Mouse (Mus musculus) right cerebral cortex, postnatal 14 days (tissue): Measurements from ENCODE around the gene Ssh3.

Experiments
- DNase-seq: peaks from one replicate; pipeline ENCODE4 v3.0.0; 2022

The Ssh3 gene

DNA sequence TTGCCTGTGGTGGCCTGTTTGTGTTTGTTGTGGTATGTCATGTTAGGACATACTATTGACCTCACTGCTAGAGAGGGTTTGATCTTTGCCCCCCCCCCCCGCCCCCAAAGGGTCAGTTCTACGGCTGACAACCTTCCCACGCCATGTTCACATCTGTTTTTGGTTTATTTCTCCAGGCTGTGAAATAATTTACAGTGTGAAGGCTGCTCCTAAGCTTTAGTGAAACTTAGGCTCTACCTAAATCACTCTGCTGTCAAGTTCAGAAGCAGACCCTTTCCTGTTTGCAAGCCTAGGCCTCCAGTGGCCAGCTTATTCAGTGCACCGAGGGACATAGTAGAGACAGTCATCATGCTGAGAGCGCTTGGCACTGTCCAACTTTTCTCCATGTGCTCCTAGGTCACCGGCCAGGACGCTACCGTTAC is 28.7 kb downstream of the Ssh3 start:
- no peak for DNase-seq

GRCm38 (mm10) chr19:4234548-4234947 is 34.4 kb downstream of the Ssh3 start:
- no peak for DNase-seq

- no peak for DNase-seq
Measured at GRCm38 (mm10) chr19:4232651-4233050, 36.3 kb downstream of the Ssh3 start.

GRCm38 (mm10) chr19:4232186-4232572 is 36.8 kb downstream of the Ssh3 start:
- DNase-seq, result no peak

- peak; percentile 96 for DNase-seq
Measured at GRCm38 (mm10) chr19:4231253-4232185, 37.5 kb downstream of the Ssh3 start, which contains the start of gene Pold4. Gene Pold4, plus strand, starts transcription at chr19:4231899.

- DNase-seq, result no peak
Measured at GRCm38 (mm10) chr19:4230415-4230814, 38.6 kb downstream of the Ssh3 start.

- DNase-seq, result no peak
Measured at GRCm38 (mm10) chr19:4229451-4230076, 39.4 kb downstream of the Ssh3 start.

- DNase-seq, result no peak
Measured at GRCm38 (mm10) chr19:4228891-4229290, 40.1 kb downstream of the Ssh3 start.

GRCm38 (mm10) chr19:4227894-4228678 is 40.9 kb downstream of the Ssh3 start:
- DNase-seq, result peak; percentile 55

DNA sequence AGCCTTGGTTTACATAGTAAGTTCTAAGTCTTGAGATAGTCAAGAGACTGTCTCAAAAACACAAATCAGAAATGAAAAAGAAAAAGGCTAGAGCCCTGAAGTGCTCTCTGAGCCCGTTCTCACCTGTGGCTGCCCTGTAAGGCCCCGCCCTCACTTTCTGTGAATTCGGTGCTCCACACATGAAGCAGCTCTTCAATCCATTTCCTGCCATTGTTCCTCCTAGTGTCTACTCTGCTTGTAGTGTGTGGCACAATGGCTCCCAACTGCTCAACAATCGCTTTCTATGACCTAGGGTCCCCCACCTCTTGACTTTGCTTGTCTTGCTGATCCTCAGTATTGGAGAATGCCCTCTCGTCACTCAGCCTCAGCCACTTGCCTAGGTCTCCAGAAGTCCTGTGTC is 41.5 kb downstream of the Ssh3 start:
- DNase-seq, result no peak

GRCm38 (mm10) chr19:4226779-4227178 is 42.2 kb downstream of the Ssh3 start:
- DNase-seq, result no peak

DNA sequence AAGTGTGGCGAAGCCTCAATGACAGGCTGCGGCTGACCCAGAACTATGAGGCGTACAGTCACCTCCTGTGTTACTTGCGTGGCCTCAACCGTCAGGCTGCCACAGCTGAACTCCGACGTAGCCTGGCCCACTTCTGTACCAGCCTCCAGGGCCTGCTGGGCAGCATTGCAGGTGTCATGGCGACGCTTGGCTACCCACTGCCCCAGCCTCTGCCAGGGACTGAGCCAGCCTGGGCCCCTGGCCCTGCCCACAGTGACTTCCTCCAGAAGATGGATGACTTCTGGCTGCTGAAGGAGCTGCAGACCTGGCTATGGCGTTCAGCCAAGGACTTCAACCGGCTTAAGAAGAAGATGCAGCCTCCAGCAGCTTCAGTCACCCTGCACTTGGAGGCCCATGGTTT is 46.8 kb downstream of the Ssh3 start:
- no peak for DNase-seq

DNA sequence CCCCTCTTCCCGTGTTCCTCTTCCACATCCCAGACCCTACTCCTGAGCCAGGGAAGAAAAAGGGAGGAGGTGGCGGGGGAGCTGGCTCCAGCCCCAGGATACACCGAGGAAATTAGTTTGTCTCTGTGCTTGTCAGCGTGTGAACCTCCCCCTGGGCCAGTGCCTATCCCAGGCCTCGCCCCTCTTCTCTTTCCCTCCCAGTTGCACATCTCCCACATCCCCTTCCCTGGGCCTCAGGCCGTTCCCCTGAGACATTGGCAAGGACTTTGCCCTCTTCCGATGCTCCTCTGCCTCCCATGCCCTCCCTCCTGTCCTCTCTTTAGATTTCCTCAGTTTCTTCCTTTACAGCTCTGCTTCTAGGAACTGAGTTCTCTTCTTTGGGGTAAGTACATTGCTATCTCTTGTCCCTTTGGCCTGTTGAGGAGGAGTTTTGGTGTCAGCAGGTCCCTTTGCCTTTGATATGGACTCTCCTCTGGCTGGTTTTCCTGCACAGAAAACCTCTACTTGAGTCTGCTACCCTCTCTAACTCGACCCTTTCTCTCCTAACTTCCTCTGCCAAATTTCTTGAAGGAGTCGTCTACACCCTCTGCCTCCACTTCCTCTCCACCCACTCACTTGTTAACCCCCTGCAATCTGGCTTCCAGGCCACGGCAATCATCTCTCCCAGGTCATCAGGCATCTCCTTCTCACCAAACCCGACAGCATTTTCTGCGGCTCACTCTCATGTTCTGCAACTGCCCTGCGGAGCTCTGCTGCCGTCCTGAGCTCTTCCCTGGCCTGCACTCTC is 47.8 kb downstream of the Ssh3 start:
- DNase-seq, result no peak

- DNase-seq, result no peak
Measured at GRCm38 (mm10) chr19:4220416-4220815, 48.6 kb downstream of the Ssh3 start.

DNA sequence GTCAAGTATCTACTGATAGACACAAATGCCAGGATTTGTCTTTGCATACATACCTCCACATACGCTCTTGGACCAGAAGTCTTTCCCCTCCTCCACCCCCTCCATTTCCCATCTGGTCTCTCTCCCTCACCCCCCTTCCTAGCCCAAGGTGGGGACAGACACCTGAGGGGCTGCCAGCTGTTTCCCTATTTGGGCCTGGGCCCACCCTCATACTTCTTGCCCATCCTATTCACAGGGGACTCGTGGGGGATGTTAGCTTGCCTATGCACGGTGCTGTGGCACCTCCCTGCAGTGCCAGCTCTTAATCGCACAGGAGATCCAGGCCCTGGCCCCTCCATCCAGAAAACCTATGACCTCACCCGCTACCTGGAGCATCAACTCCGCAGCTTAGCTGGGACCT is 49.0 kb downstream of the Ssh3 start:
- DNase-seq, result no peak

DNA sequence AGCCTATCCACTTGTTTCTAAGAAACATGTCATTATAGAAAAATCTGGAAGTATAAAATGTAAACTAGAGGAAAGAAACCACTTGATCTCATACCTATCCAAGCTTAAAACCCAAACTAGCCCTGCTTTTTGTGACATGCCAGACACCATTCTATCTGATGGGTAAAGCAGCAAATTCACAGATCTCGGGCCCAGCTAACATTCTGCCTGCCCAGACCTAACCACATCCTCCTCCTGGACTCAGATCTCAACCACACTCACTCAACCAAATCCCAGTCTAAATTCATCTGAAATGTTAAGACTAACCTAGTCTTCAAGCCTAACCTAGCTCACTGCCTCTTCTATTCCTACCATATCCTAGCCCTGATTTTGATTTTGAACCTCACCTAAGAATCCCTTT is 50.2 kb downstream of the Ssh3 start:
- DNase-seq, result no peak

DNA sequence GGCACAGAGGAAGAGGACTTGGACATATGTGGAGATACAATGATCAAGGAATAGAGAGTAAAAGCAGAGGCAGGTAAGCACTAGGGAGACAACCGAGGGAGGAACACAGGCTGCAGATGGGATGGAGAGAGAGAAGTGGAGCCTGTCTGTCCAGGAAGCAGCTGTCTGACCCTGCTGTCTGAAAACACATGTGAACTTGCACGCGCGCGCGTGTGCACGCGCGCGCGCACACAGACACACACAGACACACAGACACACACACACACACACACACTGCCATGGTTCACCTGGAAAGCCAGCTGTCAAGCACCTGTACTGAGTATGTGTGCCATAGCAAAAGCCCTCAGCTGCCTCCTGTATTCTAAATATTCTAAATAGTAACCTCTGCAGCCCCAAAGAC is 50.7 kb downstream of the Ssh3 start:
- DNase-seq, result no peak

GRCm38 (mm10) chr19:4217855-4218254 is 51.1 kb downstream of the Ssh3 start:
- no peak for DNase-seq

- no peak for DNase-seq
Measured at GRCm38 (mm10) chr19:4217140-4217539, 51.8 kb downstream of the Ssh3 start.

GRCm38 (mm10) chr19:4216041-4216685 is 52.8 kb downstream of the Ssh3 start:
- no peak for DNase-seq

DNA sequence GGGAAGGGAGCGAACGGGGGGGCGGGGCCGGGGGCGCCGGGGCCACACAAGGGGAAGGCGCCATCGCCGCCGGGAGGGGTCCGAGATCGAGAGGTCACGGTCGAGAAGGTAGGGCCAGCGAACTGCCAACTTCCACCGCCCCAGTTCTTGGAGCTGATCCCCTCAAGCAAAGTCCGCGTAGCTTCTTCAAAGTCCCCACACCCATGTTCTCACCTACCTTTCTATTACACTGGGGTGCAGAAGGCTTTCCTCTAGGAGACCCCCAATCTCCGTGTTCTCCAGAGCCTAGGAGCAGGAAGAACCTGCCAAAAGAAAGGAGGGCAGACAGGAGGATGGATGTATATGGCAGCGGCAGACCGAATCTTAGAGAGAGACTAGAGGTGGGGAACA is 53.5 kb downstream of the Ssh3 start:
- DNase-seq, result no peak
